Mouse (Mus musculus) kidney, postnatal 25 days (tissue): ENCODE results near the gene Olfr1462.

Source experiments
- DNase-seq, 2 experiments: peaks; one replicate each; pipeline ENCODE4 v3.0.0; 2021; ENCODE audit warnings: mixed read lengths in 2 of 2

The Olfr1462 gene

DNA sequence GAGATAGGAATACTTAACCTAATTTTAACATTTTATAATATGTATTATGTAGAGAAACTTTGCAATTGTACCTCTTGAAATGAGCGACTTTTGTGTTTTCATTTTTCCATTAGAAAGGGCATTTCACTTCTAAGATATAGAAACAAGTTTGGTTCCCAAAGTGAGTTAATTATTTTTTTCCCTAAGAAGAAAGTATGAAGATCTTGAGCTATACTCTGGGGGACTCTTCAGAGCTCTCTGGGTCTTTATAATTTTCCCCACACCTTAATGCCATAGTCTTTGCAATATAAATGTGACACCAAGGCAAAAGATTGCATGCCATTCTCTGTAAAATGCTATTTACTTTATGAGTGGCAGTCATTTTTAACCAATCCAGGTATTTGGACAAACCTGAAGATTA is at the start of gene Olfr1462:
TSS of gene Olfr1462 (plus strand) at position 301 of the 400 bp plus-strand sequence.
- DNase-seq, result no peak

DNA sequence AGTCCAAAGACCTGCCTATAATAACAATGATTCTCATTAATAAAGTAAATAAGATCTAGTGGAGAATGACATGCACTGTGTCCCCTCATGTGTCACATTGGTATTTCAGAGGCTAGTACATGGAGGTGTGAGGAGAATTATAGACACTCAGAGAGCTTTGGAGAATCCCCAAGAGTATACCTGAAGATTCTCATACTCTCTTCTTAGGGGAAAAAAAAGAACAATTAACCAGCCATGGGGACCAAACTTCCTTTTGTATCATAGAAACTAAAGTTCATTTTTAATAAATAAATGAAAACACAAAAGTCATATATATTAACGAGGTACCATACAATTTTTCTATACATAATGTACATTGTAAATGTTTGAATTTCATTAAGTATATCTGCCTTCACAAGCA is 36.1 kb upstream of the Olfr1462 start, which contains the start of gene Olfr1459:
TSS of gene Olfr1459 (minus strand) at position 101 of the 400 bp plus-strand sequence.
- DNase-seq, result no peak

DNA sequence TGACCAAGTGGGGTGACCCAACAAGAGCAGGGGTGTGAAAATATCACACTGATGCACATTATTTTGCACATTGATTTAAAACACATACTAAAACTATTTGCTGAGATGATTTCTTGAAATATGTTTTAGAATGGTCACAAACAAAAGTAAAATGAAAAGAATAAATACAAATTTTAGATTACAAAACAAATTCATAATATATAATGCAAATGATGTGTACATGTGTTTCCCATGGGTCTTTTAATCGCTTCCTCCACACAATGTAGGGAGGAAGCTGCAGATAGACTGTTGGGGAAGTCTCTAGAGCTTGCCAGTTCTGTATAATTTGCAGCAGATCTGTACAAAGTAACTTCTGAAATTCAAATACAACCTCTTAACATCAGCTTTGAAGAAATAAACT is 22.8 kb upstream of the Olfr1462 start, which contains the start of gene Olfr1461:
TSS of gene Olfr1461 (plus strand) at position 301 of the 400 bp plus-strand sequence.
- DNase-seq, result no peak

- no peak for DNase-seq
Observed at GRCm38 (mm10) chr19:13221666-13222065, 36.1 kb downstream of the Olfr1462 start.

DNA sequence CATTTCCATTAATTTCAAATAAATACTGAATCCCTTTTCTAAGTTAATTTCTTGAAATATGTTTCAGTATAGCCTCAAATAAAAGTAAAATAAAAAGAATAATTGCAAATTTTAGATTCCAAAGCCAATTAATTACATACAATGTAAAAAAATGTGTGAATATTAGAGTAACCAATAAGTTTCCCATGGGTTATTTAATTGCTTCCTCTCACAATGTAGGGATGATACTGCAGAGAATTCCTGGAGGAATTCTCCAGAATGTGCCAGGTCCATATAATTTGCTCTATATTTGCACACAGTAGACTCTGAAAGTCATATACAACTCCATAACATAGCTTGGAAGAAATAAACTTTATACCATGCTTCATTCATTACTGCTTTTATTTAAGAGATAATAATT is 45.5 kb downstream of the Olfr1462 start, which contains the start of gene Olfr1463:
TSS of gene Olfr1463 (plus strand) at position 301 of the 400 bp plus-strand sequence.
- no peak for DNase-seq
